Mouse (Mus musculus): Measurements from ENCODE around the gene Cmtr1. TPM values are rescaled to one million over a fixed set of nuclear protein-coding genes. Genes with fewer than 3 reads are reported as not detected.

The Cmtr1 gene
- total and polyA plus RNA-seq, 3 experiments = 88.8 to 135 (median 105) TPM

DNA sequence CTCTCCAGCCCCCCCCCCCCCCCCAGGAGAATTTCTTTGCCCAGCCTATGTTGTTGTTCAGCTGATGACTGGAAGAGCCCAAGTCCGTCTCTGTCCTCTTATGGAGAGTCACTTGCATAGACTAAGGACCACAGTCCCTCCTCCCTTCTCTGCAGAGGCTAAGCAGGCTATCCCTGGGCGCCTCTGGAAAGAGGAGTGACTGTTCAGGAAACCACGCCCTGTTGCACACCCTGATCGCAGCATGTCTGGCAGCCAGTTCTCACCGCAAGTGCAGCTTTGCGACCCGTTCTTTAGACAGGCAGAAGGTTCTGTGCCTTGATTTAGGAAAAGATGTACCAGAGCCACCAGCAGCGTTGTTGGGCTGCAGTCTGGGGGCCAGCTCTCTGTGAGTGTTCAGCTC is 22.5 kb upstream of the Cmtr1 start:
- dilution Hi-C loops (cut with MboI; ENCODE audit: extremely low pct_ligation_motif_present, extremely low pct_unique_long_range_greater_than_20kb, low sequenced_read_pairs) = no loop called here

DNA sequence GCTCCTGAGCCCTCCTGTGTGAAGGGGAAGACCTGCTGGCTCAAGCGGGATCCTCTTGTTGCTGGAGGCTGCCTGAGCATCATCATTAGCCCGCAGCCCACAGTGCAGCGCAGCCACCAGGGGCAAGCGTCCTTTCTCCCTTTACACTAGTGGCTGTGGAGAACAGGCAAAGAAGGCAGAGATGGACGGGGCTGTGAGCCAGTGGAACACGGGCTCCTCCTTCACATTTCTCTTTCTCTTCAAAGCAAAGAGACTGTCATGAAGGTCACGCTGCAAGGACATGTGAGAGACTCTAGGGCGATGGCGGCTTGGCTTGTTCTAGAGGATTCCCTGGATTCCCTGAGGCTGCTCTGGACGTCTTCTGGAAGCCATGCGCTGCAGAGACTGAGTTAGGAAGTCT is 19.4 kb upstream of the Cmtr1 start:
- dilution Hi-C loops (cut with MboI; ENCODE audit: extremely low pct_ligation_motif_present, extremely low pct_unique_long_range_greater_than_20kb, low sequenced_read_pairs) = no loop called here

More for the DNA sequence above, 22.5 kb upstream of the Cmtr1 start:
- 0 out of 4 replicates have a peak, but pooled peaks cover 0 to 2% of the 10 kb centered on the region in 2 experiments for H3K4me1 ChIP-seq (ENCODE audit: control insufficient read depth in 1 of 2, insufficient read depth in 2 of 2)
- H3K27ac ChIP-seq (ENCODE audit: insufficient read depth, low read depth) = no peak overlapping the region
- H3K27me3 ChIP-seq (replicated peaks) = no peaks in the 10 kb centered on the region
- TF ChIP-seq CHD1 (IDR thresholded peaks at IDR 0.05; ENCODE audit: low read depth, low read length) (no peak), MYC (IDR thresholded peaks at IDR 0.05; ENCODE audit: low read depth, low read length) (no peak), POLR2A (IDR thresholded peaks at IDR 0.05; ENCODE audit: low read depth, low read length) (no peak), CTCF (conservative IDR thresholded peaks at IDR 0.05 in 1 of 2, IDR thresholded peaks at IDR 0.05 in 1 of 2; ENCODE audit: low read depth in 2 of 2, low read length in 2 of 2) (no peak), PAX5 (IDR thresholded peaks at IDR 0.05; ENCODE audit: low read length) (no peak), RCOR1 (conservative IDR thresholded peaks at IDR 0.05; ENCODE audit: low read depth, low read length) (no peak), E2F4 (IDR thresholded peaks at IDR 0.05; ENCODE audit: insufficient replicate concordance, low read depth, low read length) (no peak), BHLHE40 (IDR thresholded peaks at IDR 0.05; ENCODE audit: low read depth, low read length) (no peak)
- DNase-seq (ENCODE audit: extremely low read depth) = no peak
- H3K9ac ChIP-seq (ENCODE audit: insufficient read depth, low read depth) = no peak overlapping the region
- no peaks in the 10 kb centered on the region for H3K9me3 ChIP-seq (replicated peaks; ENCODE audit: low read length)
- no peak overlapping the region for H3K4me2 ChIP-seq (ENCODE audit: insufficient read depth, low read depth, poor library complexity, severe bottlenecking)
- no peaks in the 10 kb centered on the region for H3K79me2 ChIP-seq (replicated peaks; ENCODE audit: control insufficient read depth, extremely low read depth, insufficient read depth, poor library complexity, severe bottlenecking)
- in situ Hi-C loops (cut with MboI; ENCODE audit: low pct_ligation_motif_present, low pct_unique_long_range_greater_than_20kb, low sequenced_read_pairs) = no loop called here
- peaks cover 70 to 84% of the 10 kb centered on the region in 2 experiments for H3K36me3 ChIP-seq (replicated peaks in 1 of 2; ENCODE audit: control insufficient read depth in 1 of 2, insufficient read depth in 1 of 2, low read length in 1 of 2)
- H3K4me3 ChIP-seq (replicated peaks in 1 of 3; ENCODE audit: low read depth in 2 of 3, low read length in 2 of 3, poor library complexity in 1 of 3) = no peak overlapping the region

DNA sequence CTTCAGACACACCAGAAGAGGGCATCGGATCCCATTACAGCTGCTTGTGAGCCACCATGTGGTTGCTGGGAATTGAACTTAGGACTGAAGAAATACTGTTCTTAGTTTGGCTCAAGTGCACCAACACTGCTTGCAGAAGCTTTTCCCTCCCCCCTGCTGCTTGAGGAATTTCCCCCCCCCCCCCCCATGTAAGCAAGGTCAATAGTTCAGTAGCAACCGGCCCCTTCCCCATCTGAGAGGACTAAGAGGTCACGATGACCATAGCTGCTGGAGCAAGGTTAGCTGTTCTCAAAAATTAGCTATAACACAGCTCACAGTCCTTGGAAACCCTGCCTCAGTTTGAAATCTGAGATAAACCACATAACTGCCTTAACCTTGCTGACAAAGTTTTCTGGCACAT is 18.2 kb upstream of the Cmtr1 start:
- Histone ChIP-seq H3K27me3 (replicated peaks) (no peaks in the 10 kb centered on the region), H3K27ac (ENCODE audit: insufficient read depth, low read depth) (no peak overlapping the region), H3K4me1 (ENCODE audit: control insufficient read depth in 1 of 2, insufficient read depth in 2 of 2) (peaks cover 0 to 18% of the 10 kb centered on the region in 2 experiments; a peak in 2 of 4 replicates), H3K9me3 (replicated peaks; ENCODE audit: low read length) (peaks cover under 1% of the 10 kb centered on the region), H3K36me3 (replicated peaks in 1 of 2; ENCODE audit: control insufficient read depth in 1 of 2, insufficient read depth in 1 of 2, low read length in 1 of 2) (peaks cover 39 to 57% of the 10 kb centered on the region in 2 experiments), H3K4me3 (replicated peaks in 1 of 3; ENCODE audit: low read depth in 2 of 3, low read length in 2 of 3, poor library complexity in 1 of 3) (no peak overlapping the region), H3K79me2 (replicated peaks; ENCODE audit: control insufficient read depth, extremely low read depth, insufficient read depth, poor library complexity, severe bottlenecking) (no peaks in the 10 kb centered on the region), H3K4me2 (ENCODE audit: insufficient read depth, low read depth, poor library complexity, severe bottlenecking) (no peak overlapping the region), H3K9ac (ENCODE audit: insufficient read depth, low read depth) (no peak overlapping the region)
- dilution Hi-C loops (cut with MboI; ENCODE audit: extremely low pct_ligation_motif_present, extremely low pct_unique_long_range_greater_than_20kb, low sequenced_read_pairs) (no loop called here), in situ Hi-C loops (cut with MboI; ENCODE audit: low pct_ligation_motif_present, low pct_unique_long_range_greater_than_20kb, low sequenced_read_pairs) (no loop called here)
- no peak for DNase-seq (ENCODE audit: extremely low read depth)
- no peak for TF ChIP-seq CHD1 (IDR thresholded peaks at IDR 0.05; ENCODE audit: low read depth, low read length)
- TF ChIP-seq MXI1 (IDR thresholded peaks at IDR 0.05; ENCODE audit: low read depth, low read length) = no peak
- no peak for TF ChIP-seq MEF2A (IDR thresholded peaks at IDR 0.05; ENCODE audit: borderline replicate concordance, low read depth, low read length)
- TF ChIP-seq IRF4 (IDR thresholded peaks at IDR 0.05; ENCODE audit: low read depth, low read length) = no peak
- TF ChIP-seq ZC3H11A (IDR thresholded peaks at IDR 0.05; ENCODE audit: low read depth, low read length) = no peak
- TF ChIP-seq POLR2A (IDR thresholded peaks at IDR 0.05; ENCODE audit: low read depth, low read length) = no peak
- no peak for TF ChIP-seq RCOR1 (conservative IDR thresholded peaks at IDR 0.05; ENCODE audit: low read depth, low read length)
- TF ChIP-seq CHD2 (IDR thresholded peaks at IDR 0.05; ENCODE audit: low read length) = no peak
- TF ChIP-seq ZKSCAN1 (IDR thresholded peaks at IDR 0.05; ENCODE audit: borderline replicate concordance, low read depth, low read length) = no peak
- no peak for TF ChIP-seq SIN3A (IDR thresholded peaks at IDR 0.05; ENCODE audit: low read length)
- TF ChIP-seq POLR2AphosphoS2 (IDR thresholded peaks at IDR 0.05; ENCODE audit: low read depth, low read length) = no peak
- TF ChIP-seq TBP (conservative IDR thresholded peaks at IDR 0.05; ENCODE audit: low read depth, low read length) = no peak
- TF ChIP-seq JUN (IDR thresholded peaks at IDR 0.05; ENCODE audit: insufficient read depth, low read depth, low read length) = no peak
- no peak for TF ChIP-seq BHLHE40 (IDR thresholded peaks at IDR 0.05; ENCODE audit: low read depth, low read length)
- TF ChIP-seq ZNF384 (IDR thresholded peaks at IDR 0.05; ENCODE audit: low read depth, low read length) = no peak
- no peak for TF ChIP-seq MAFK (IDR thresholded peaks at IDR 0.05; ENCODE audit: insufficient replicate concordance, low read length)

More for the DNA sequence above, 19.4 kb upstream of the Cmtr1 start:
- no peak overlapping the region for H3K4me3 ChIP-seq (replicated peaks in 1 of 3; ENCODE audit: low read depth in 2 of 3, low read length in 2 of 3, poor library complexity in 1 of 3)
- no peak for DNase-seq (ENCODE audit: extremely low read depth)
- H3K27ac ChIP-seq (ENCODE audit: insufficient read depth, low read depth) = no peak overlapping the region
- TF ChIP-seq SIN3A (IDR thresholded peaks at IDR 0.05; ENCODE audit: low read length) (no peak), MAZ (IDR thresholded peaks at IDR 0.05; ENCODE audit: low read depth, low read length) (no peak), MXI1 (IDR thresholded peaks at IDR 0.05; ENCODE audit: low read depth, low read length) (no peak), ETS1 (conservative IDR thresholded peaks at IDR 0.05; ENCODE audit: low read depth, low read length) (no peak), HCFC1 (IDR thresholded peaks at IDR 0.05; ENCODE audit: low read depth, low read length) (no peak), CHD2 (IDR thresholded peaks at IDR 0.05; ENCODE audit: low read length) (no peak), JUN (IDR thresholded peaks at IDR 0.05; ENCODE audit: insufficient read depth, low read depth, low read length) (no peak), GABPA (IDR thresholded peaks at IDR 0.05; ENCODE audit: insufficient replicate concordance, low read depth, low read length) (no peak), RAD21 (IDR thresholded peaks at IDR 0.05; ENCODE audit: low read depth, low read length) (no peak), MEF2A (IDR thresholded peaks at IDR 0.05; ENCODE audit: borderline replicate concordance, low read depth, low read length) (no peak), USF1 (IDR thresholded peaks at IDR 0.05; ENCODE audit: low read depth, low read length) (no peak), POLR2A (IDR thresholded peaks at IDR 0.05; ENCODE audit: low read depth, low read length) (no peak), PAX5 (IDR thresholded peaks at IDR 0.05; ENCODE audit: low read length) (no peak), MAX (IDR thresholded peaks at IDR 0.05; ENCODE audit: low read length) (no peak), CHD1 (IDR thresholded peaks at IDR 0.05; ENCODE audit: low read depth, low read length) (no peak), USF2 (conservative IDR thresholded peaks at IDR 0.05; ENCODE audit: low read depth, low read length) (no peak), ZMIZ1 (IDR thresholded peaks at IDR 0.05; ENCODE audit: low read depth, low read length) (no peak)
- H3K36me3 ChIP-seq (replicated peaks in 1 of 2; ENCODE audit: control insufficient read depth in 1 of 2, insufficient read depth in 1 of 2, low read length in 1 of 2) = peaks cover 50 to 67% of the 10 kb centered on the region in 2 experiments
- no peak overlapping the region for H3K4me2 ChIP-seq (ENCODE audit: insufficient read depth, low read depth, poor library complexity, severe bottlenecking)
- no peak overlapping the region for H3K9ac ChIP-seq (ENCODE audit: insufficient read depth, low read depth)
- H3K9me3 ChIP-seq (replicated peaks; ENCODE audit: low read length) = no peaks in the 10 kb centered on the region
- in situ Hi-C loops (cut with MboI; ENCODE audit: low pct_ligation_motif_present, low pct_unique_long_range_greater_than_20kb, low sequenced_read_pairs) = no loop called here
- H3K4me1 ChIP-seq (ENCODE audit: control insufficient read depth in 1 of 2, insufficient read depth in 2 of 2) = peaks cover 0 to 18% of the 10 kb centered on the region in 2 experiments; a peak in 2 of 4 replicates
- H3K27me3 ChIP-seq (replicated peaks) = no peaks in the 10 kb centered on the region
- no peaks in the 10 kb centered on the region for H3K79me2 ChIP-seq (replicated peaks; ENCODE audit: control insufficient read depth, extremely low read depth, insufficient read depth, poor library complexity, severe bottlenecking)
